Mouse (Mus musculus): ENCODE measurements around the gene Arap1.

The Arap1 gene

GRCm38 (mm10) chr7:101401510-101401909 is 53.6 kb downstream of the Arap1 start:
- DNase-seq, result no peak

GRCm38 (mm10) chr7:101403831-101404230 is 56.0 kb downstream of the Arap1 start:
- no peak for DNase-seq

- DNase-seq, result no peak
Measured at GRCm38 (mm10) chr7:101410267-101410936, 62.5 kb downstream of the Arap1 start, which contains the start of gene Gm45837. Gm45837 (plus strand) TSS chr7:101410886.

- DNase-seq, result peak; percentile 91
Measured at GRCm38 (mm10) chr7:101412796-101413195, 64.9 kb downstream of the Arap1 start.

GRCm38 (mm10) chr7:101414209-101414608 is 66.3 kb downstream of the Arap1 start:
- no peak for DNase-seq

- peak; percentile 46 for DNase-seq
Measured at GRCm38 (mm10) chr7:101414661-101415511, 67.0 kb downstream of the Arap1 start.

- no peak for DNase-seq
Measured at GRCm38 (mm10) chr7:101415512-101416100, 67.7 kb downstream of the Arap1 start.

GRCm38 (mm10) chr7:101416391-101416790 is 68.5 kb downstream of the Arap1 start:
- DNase-seq, result no peak

GRCm38 (mm10) chr7:101419013-101419770 is 71.3 kb downstream of the Arap1 start:
- no peak for DNase-seq

- DNase-seq, result no peak
Measured at GRCm38 (mm10) chr7:101421529-101421928, 73.7 kb downstream of the Arap1 start, which contains the start of gene Pde2a. Pde2a (plus strand) TSS chr7:101421691.

- DNase-seq, result peak; percentile 24
Measured at GRCm38 (mm10) chr7:101422069-101422468, 74.2 kb downstream of the Arap1 start.

GRCm38 (mm10) chr7:101422646-101423045 is 74.8 kb downstream of the Arap1 start:
- no peak for DNase-seq

- DNase-seq, result no peak
Measured at GRCm38 (mm10) chr7:101423970-101424369, 76.1 kb downstream of the Arap1 start.

- no peak for DNase-seq
Measured at GRCm38 (mm10) chr7:101426692-101427091, 78.8 kb downstream of the Arap1 start.

GRCm38 (mm10) chr7:101427736-101428135 is 79.9 kb downstream of the Arap1 start:
- DNase-seq, result peak; percentile 28

GRCm38 (mm10) chr7:101435038-101435437 is 87.2 kb downstream of the Arap1 start:
- DNase-seq, result no peak

- peak; percentile 33 for DNase-seq
Measured at GRCm38 (mm10) chr7:101437876-101438275, 90.0 kb downstream of the Arap1 start.

GRCm38 (mm10) chr7:101443093-101443492 is 95.2 kb downstream of the Arap1 start:
- DNase-seq, result no peak

GRCm38 (mm10) chr7:101444211-101444610 is 96.3 kb downstream of the Arap1 start:
- no peak for DNase-seq

GRCm38 (mm10) chr7:101449855-101450254 is 102.0 kb downstream of the Arap1 start:
- DNase-seq, result no peak

- DNase-seq, result peak; percentile 92
Measured at GRCm38 (mm10) chr7:101450422-101451401, 102.8 kb downstream of the Arap1 start.

GRCm38 (mm10) chr7:101452669-101453068 is 104.8 kb downstream of the Arap1 start:
- DNase-seq, result no peak
